Mouse (Mus musculus) E14TG2a.4 (cell line): ENCODE results near the gene Ctnnd2.

Experiments used
- CTCF ChIP-seq: conservative IDR thresholded peaks from 2 replicates; pipeline ENCODE4 v1.5.1; 2014; ENCODE audit warnings: low read length
- POU5F1 ChIP-seq: IDR thresholded peaks from 2 replicates; pipeline ENCODE4 v1.6.1; 2014; ENCODE audit warnings: low read length, borderline replicate concordance

GRCm38 (mm10) chr15:30157975-30158374 is 14.4 kb upstream of the Ctnnd2 start:
- TF ChIP-seq CTCF (no peak), POU5F1 (no peak)
